Mouse (Mus musculus): ENCODE data around the gene Atp2a2. TPM values are rescaled to one million over a fixed set of nuclear protein-coding genes. Genes with fewer than 3 reads are reported as not detected.

Atp2a2 gene
- polyA plus RNA-seq, 1 experiment from 2014 or later = 26.1 TPM

- H3K9me3 ChIP-seq (ENCODE audit: control insufficient read depth) = no peaks in the 10 kb centered on the region
- 58% methylated on average over 8 of the region's 8 CpGs for WGBS
- no peak overlapping the region for H3K4me3 ChIP-seq (ENCODE audit: low read depth, low read length)
- H3K4me2 ChIP-seq (replicated peaks; ENCODE audit: low read depth) = no peak overlapping the region
- TF ChIP-seq CTCF (IDR thresholded peaks at IDR 0.05; ENCODE audit: low read depth) = no peak
- 0 out of 2 replicates have a peak, but pooled peaks cover 2% of the 10 kb centered on the region for H3K4me1 ChIP-seq (replicated peaks; ENCODE audit: control insufficient read depth, insufficient read depth, low read length)
- no peak overlapping the region for H3K9ac ChIP-seq (ENCODE audit: low read depth, low read length)
- H3K27ac ChIP-seq (ENCODE audit: low read depth, low read length) = no peak overlapping the region
- no peak for ATAC-seq
- H3K27me3 ChIP-seq (replicated peaks; ENCODE audit: control insufficient read depth, insufficient read depth, low read length) = no peaks in the 10 kb centered on the region
- H3K36me3 ChIP-seq (ENCODE audit: control insufficient read depth, insufficient read depth) = no peaks in the 10 kb centered on the region
Measured at GRCm38 (mm10) chr5:122541871-122542270, 39.8 kb upstream of the Atp2a2 start.

GRCm38 (mm10) chr5:122538077-122538476 is 36.1 kb upstream of the Atp2a2 start:
- Histone ChIP-seq H3K27ac (ENCODE audit: low read depth, low read length) (no peak overlapping the region), H3K4me1 (replicated peaks; ENCODE audit: control insufficient read depth, insufficient read depth, low read length) (no peaks in the 10 kb centered on the region), H3K9me3 (ENCODE audit: control insufficient read depth) (no peaks in the 10 kb centered on the region), H3K36me3 (ENCODE audit: control insufficient read depth, insufficient read depth) (no peaks in the 10 kb centered on the region), H3K4me3 (ENCODE audit: low read depth, low read length) (no peak overlapping the region), H3K27me3 (replicated peaks; ENCODE audit: control insufficient read depth, insufficient read depth, low read length) (no peaks in the 10 kb centered on the region), H3K9ac (ENCODE audit: low read depth, low read length) (no peak overlapping the region), H3K4me2 (replicated peaks; ENCODE audit: low read depth) (no peak overlapping the region)
- no peak for ATAC-seq
- no peak for TF ChIP-seq CTCF (IDR thresholded peaks at IDR 0.05; ENCODE audit: low read depth)
- 92% methylated on average over 11 of the region's 11 CpGs for WGBS

GRCm38 (mm10) chr5:122537654-122538053 is 35.6 kb upstream of the Atp2a2 start:
- H3K9me3 ChIP-seq (ENCODE audit: control insufficient read depth) = no peaks in the 10 kb centered on the region
- WGBS = 94% methylated on average over 5 of the region's 5 CpGs
- no peak overlapping the region for H3K4me3 ChIP-seq (ENCODE audit: low read depth, low read length)
- no peaks in the 10 kb centered on the region for H3K36me3 ChIP-seq (ENCODE audit: control insufficient read depth, insufficient read depth)
- H3K27ac ChIP-seq (ENCODE audit: low read depth, low read length) = no peak overlapping the region
- no peaks in the 10 kb centered on the region for H3K4me1 ChIP-seq (replicated peaks; ENCODE audit: control insufficient read depth, insufficient read depth, low read length)
- no peaks in the 10 kb centered on the region for H3K27me3 ChIP-seq (replicated peaks; ENCODE audit: control insufficient read depth, insufficient read depth, low read length)
- no peak for ATAC-seq
- no peak overlapping the region for H3K9ac ChIP-seq (ENCODE audit: low read depth, low read length)
- no peak overlapping the region for H3K4me2 ChIP-seq (replicated peaks; ENCODE audit: low read depth)
- no peak for TF ChIP-seq CTCF (IDR thresholded peaks at IDR 0.05; ENCODE audit: low read depth)

DNA sequence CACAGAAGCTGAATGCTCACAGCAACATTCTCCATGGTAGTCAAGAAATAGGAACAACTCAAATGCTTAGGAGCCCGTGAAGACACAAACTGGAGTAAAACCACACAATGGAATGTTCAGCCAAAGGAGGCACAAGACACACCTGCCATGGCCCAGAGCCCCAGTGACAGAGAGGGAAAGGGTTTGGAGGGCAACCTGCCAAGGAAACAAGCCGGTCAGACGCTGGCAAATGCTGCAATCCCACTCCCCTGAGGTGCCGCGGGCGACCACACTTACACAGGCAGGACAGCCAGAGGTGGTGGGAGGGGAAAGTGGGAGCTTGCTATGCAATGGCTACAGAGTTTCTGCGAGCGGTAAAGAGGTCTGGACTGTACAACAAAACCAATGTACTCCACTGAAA is 31.9 kb upstream of the Atp2a2 start:
- 79% methylated on average over 8 of the region's 8 CpGs for WGBS
- no peak for ATAC-seq
- H3K4me1 ChIP-seq (replicated peaks; ENCODE audit: control insufficient read depth, insufficient read depth, low read length) = peaks cover under 1% of the 10 kb centered on the region; the same call in 1 of the 2 replicates

DNA sequence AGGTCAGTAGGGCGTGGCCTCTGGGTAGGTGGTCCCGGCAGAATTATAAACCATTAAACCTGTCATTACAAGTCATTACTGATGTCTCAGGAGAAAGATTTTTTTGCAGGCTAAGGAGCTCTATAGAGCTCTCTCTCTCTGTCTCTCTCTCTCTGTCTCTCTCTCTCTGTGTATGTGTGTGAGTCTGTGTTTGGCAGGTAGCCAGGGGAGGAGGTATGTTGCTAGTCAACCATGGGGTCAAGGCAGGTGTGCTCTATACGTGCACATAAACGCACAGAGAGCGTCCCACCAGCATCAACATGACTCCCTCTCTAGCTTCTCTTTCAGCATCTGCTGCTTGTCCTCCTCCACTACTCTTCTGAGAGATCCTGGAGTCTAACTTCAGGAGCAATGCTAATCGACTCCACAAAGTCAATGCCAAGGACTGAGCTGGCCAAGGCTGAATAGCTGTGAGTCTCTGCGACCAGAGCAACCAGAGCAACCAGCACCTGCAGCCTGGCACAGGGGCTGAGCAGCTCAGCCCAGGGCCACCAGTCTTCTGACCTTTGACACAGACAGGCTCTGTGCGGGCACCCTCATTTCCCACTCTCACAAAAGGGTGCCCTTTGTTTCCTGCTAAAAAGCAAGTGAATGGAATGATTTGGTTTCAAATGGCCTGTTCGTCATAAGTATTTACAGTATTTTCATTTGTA is 28.0 kb upstream of the Atp2a2 start:
- Histone ChIP-seq H3K27ac (ENCODE audit: low read depth, low read length) (peak overlapping the region; percentile 9; the same call in 1 of the 2 replicates), H3K4me1 (replicated peaks; ENCODE audit: control insufficient read depth, insufficient read depth, low read length) (peaks cover 29% of the 10 kb centered on the region; the same call in 1 of the 2 replicates), H3K4me3 (ENCODE audit: low read depth, low read length) (no peak overlapping the region), H3K27me3 (replicated peaks; ENCODE audit: control insufficient read depth, insufficient read depth, low read length) (no peaks in the 10 kb centered on the region), H3K9me3 (ENCODE audit: control insufficient read depth) (no peaks in the 10 kb centered on the region), H3K36me3 (ENCODE audit: control insufficient read depth, insufficient read depth) (no peaks in the 10 kb centered on the region), H3K9ac (ENCODE audit: low read depth, low read length) (no peak overlapping the region), H3K4me2 (replicated peaks; ENCODE audit: low read depth) (no peak overlapping the region)
- ATAC-seq = no peak
- WGBS = 50% methylated on average over 9 of the region's 9 CpGs
- TF ChIP-seq CTCF (IDR thresholded peaks at IDR 0.05; ENCODE audit: low read depth) = no peak

More for the DNA sequence above, 31.9 kb upstream of the Atp2a2 start:
- H3K4me2 ChIP-seq (replicated peaks; ENCODE audit: low read depth) = no peak overlapping the region
- no peaks in the 10 kb centered on the region for H3K36me3 ChIP-seq (ENCODE audit: control insufficient read depth, insufficient read depth)
- H3K4me3 ChIP-seq (ENCODE audit: low read depth, low read length) = no peak overlapping the region
- no peak overlapping the region for H3K9ac ChIP-seq (ENCODE audit: low read depth, low read length)
- H3K27ac ChIP-seq (ENCODE audit: low read depth, low read length) = no peak overlapping the region
- no peaks in the 10 kb centered on the region for H3K9me3 ChIP-seq (ENCODE audit: control insufficient read depth)
- H3K27me3 ChIP-seq (replicated peaks; ENCODE audit: control insufficient read depth, insufficient read depth, low read length) = no peaks in the 10 kb centered on the region
- TF ChIP-seq CTCF (IDR thresholded peaks at IDR 0.05; ENCODE audit: low read depth) = no peak

DNA sequence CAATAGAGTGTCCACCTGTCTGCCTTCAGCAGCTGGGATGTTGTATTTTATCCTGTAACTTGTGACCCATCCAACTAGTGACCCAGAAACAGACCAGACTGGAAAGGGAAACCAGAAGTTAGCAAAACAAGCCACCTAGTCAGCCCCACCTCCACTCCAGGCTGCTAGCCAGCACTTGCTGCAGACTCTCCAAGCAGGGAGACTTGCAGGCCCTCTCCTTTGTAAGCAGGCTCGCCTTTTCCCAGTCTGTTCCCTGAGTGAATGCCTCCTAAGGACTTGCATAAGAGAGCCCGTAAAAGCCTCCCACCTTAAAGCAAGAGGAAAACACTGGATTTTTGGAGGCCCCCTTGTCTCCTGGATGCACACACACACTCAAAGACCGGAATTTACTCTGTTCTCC is 27.3 kb upstream of the Atp2a2 start:
- Histone ChIP-seq H3K36me3 (ENCODE audit: control insufficient read depth, insufficient read depth) (no peaks in the 10 kb centered on the region), H3K27ac (ENCODE audit: low read depth, low read length) (peak overlapping the region; percentile 9; the same call in 1 of the 2 replicates), H3K27me3 (replicated peaks; ENCODE audit: control insufficient read depth, insufficient read depth, low read length) (no peaks in the 10 kb centered on the region), H3K4me3 (ENCODE audit: low read depth, low read length) (no peak overlapping the region), H3K4me2 (replicated peaks; ENCODE audit: low read depth) (no peak overlapping the region), H3K9me3 (ENCODE audit: control insufficient read depth) (no peaks in the 10 kb centered on the region), H3K4me1 (replicated peaks; ENCODE audit: control insufficient read depth, insufficient read depth, low read length) (peaks cover 30% of the 10 kb centered on the region; the same call in 1 of the 2 replicates), H3K9ac (ENCODE audit: low read depth, low read length) (no peak overlapping the region)
- WGBS = 27% methylated on average over 3 of the region's 3 CpGs
- ATAC-seq = no peak; the same call in 1 of the 2 replicates
- no peak for TF ChIP-seq CTCF (IDR thresholded peaks at IDR 0.05; ENCODE audit: low read depth)
